18 mouse cellular contexts compared by ENCODE assay signal in the genomic region with DNA sequence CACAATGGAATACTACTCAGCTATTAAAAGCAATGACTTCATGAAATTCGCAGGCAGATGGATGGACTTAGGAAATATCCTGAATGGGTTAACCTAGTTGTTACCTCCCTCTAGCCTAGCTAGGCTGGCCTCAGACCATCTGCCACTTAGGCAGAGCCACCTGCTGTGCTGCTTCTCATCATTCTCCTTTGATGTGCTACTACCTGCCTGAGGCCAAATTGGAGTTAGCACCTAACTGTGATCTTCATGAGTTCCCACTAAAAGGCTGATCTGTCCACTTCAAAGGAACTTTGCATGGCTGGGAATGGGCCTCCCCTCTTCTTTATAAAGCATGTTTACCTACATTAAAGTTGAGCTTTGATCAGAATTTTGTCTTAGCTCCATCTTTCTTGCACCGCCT. TPM values are rescaled to one million over a fixed set of nuclear protein-coding genes. Genes with fewer than 3 reads are reported as not detected.
"Had no signal": no experiment of that assay in that cellular context is flagged by ENCODE, and none has a peak within 500 bp of the region (broad histone marks: within the 10 kb centered on the region; RNA-seq: fewer than 3 reads in every experiment).

No protein-coding gene starts in this region.

- H3K4me1 ChIP-seq: neural tube, embryonic 12.5 days; neural tube, embryonic 13.5 days; neural tube, embryonic 15.5 days; stomach, embryonic 15.5 days had no signal

- H3K36me3 ChIP-seq: neural tube, embryonic 12.5 days; neural tube, embryonic 13.5 days; neural tube, embryonic 15.5 days; stomach, embryonic 15.5 days had no signal

- H3K9me3 ChIP-seq: neural tube, embryonic 12.5 days; neural tube, embryonic 13.5 days; neural tube, embryonic 15.5 days; stomach, embryonic 15.5 days had no signal

- H3K27ac ChIP-seq: neural tube, embryonic 12.5 days; neural tube, embryonic 13.5 days; neural tube, embryonic 15.5 days; stomach, embryonic 15.5 days; stomach, postnatal 0 days had no signal

- H3K4me3 ChIP-seq: neural tube, embryonic 12.5 days; neural tube, embryonic 13.5 days; neural tube, embryonic 15.5 days; stomach, embryonic 15.5 days had no signal

- DNase-seq: retina, postnatal 1 day; right cerebral cortex, adult 18-20 months; right cerebral cortex, postnatal 14 days; right cerebral cortex, postnatal 25 days; right cerebral cortex, postnatal 4 days; spleen, adult 18-20 months; thymus, adult 18-20 months; thymus, adult 2 months; thymus, postnatal 14 days; thymus, postnatal 25 days; thymus, postnatal 36 days; thymus, postnatal 4 days had no signal

- H3K9ac ChIP-seq: neural tube, embryonic 12.5 days; neural tube, embryonic 13.5 days; neural tube, embryonic 15.5 days; stomach, embryonic 15.5 days had no signal

RNA-seq across cellular contexts. Expression of gene Gucy1a2, which starts 11.5 kb away (rescaled TPM):
- total RNA-seq: neutrophil, adult 5-6 weeks had no signal
